ENCODE assay signal across 10 mouse cellular contexts in the genomic region with DNA sequence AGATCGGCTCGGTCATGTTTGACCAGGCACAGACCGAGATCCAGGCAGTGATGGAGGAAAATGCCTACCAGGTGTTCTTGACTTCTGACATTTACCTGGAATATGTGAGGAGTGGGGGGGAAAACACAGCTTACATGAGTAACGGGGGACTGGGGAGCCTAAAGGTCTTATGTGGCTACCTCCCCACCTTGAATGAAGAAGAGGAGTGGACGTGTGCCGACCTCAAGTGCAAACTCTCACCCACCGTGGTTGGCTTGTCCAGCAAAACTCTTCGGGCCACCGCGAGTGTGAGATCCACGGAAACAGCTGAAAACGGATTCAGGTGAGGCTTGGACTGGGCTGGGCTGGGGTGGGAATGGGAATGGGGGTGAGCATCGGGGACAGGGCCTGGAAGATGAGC. TPM values are rescaled to one million over a fixed set of nuclear protein-coding genes. Genes with fewer than 3 reads are reported as not detected.
DNase-seq lines count a peak whose midpoint lies in the region; ATAC-seq lines count a peak whose summit lies in the region.
"Had no signal": no experiment of that assay in that cellular context is flagged by ENCODE, and none has a peak within 500 bp of the region (broad histone marks: within the 10 kb centered on the region; RNA-seq: fewer than 3 reads in every experiment).

No protein-coding gene starts in this region.

- DNase-seq in heart, postnatal 4 days: no peak
- DNase-seq in embryonic facial prominence, embryonic 11.5 days (ENCODE audit: low spot score): no peak
- no peak for DNase-seq in adipocyte (ENCODE audit: low spot score)
- no peak for DNase-seq in gastrocnemius, postnatal 25 days
- no peak for DNase-seq in frontal cortex, postnatal 10 days (ENCODE audit: low spot score in 2 of 2)
- DNase-seq: layer of hippocampus, postnatal 36 days; thymus, adult 2 months had no signal

- no peak for ATAC-seq in heart, embryonic 15.5 days (replicated peaks; ENCODE audit: insufficient number of reproducible peaks, insufficient read depth, low FRiP score, low read depth)
- ATAC-seq in embryonic facial prominence, embryonic 11.5 days (replicated peaks; ENCODE audit: insufficient number of reproducible peaks, low FRiP score, low TSS enrichment, low read depth): no peak
- ATAC-seq in hindbrain, embryonic 15.5 days (ENCODE audit: low FRiP score, low read depth): no peak
- no peak for ATAC-seq in midbrain, embryonic 15.5 days (replicated peaks)

- no peaks in the 10 kb centered on the region for H3K9me3 ChIP-seq in heart, embryonic 15.5 days (replicated peaks)
- H3K9me3 ChIP-seq in embryonic facial prominence, embryonic 11.5 days (replicated peaks; ENCODE audit: control insufficient read depth, low read length): no peaks in the 10 kb centered on the region
- H3K9me3 ChIP-seq in hindbrain, embryonic 15.5 days: no peaks in the 10 kb centered on the region
- H3K9me3 ChIP-seq in midbrain, embryonic 15.5 days: no peaks in the 10 kb centered on the region

- peaks cover 57% of the 10 kb centered on the region for H3K4me1 ChIP-seq in heart, embryonic 15.5 days (replicated peaks)
- peaks cover 23% of the 10 kb centered on the region for H3K4me1 ChIP-seq in embryonic facial prominence, embryonic 11.5 days (ENCODE audit: control insufficient read depth, insufficient read depth, low read length)
- H3K4me1 ChIP-seq in hindbrain, embryonic 15.5 days (replicated peaks): peaks cover 74% of the 10 kb centered on the region
- H3K4me1 ChIP-seq in midbrain, embryonic 15.5 days: peaks cover 77% of the 10 kb centered on the region

- H3K9ac ChIP-seq in heart, embryonic 15.5 days: no peak overlapping the region
- peak overlapping the region; percentile 92 for H3K9ac ChIP-seq in embryonic facial prominence, embryonic 11.5 days (replicated peaks; ENCODE audit: low read length)
- H3K9ac ChIP-seq in hindbrain, embryonic 15.5 days: peak overlapping the region; percentile 76
- peak overlapping the region; percentile 96; the same call in 1 of the 2 replicates for H3K9ac ChIP-seq in midbrain, embryonic 15.5 days

- H3K36me3 ChIP-seq in heart, embryonic 15.5 days: no peaks in the 10 kb centered on the region
- H3K36me3 ChIP-seq in embryonic facial prominence, embryonic 11.5 days (replicated peaks; ENCODE audit: control insufficient read depth, insufficient read depth, low read depth, low read length): no peaks in the 10 kb centered on the region; the same call in 1 of the 2 replicates
- H3K36me3 ChIP-seq in hindbrain, embryonic 15.5 days: no peaks in the 10 kb centered on the region
- H3K36me3 ChIP-seq in midbrain, embryonic 15.5 days (replicated peaks): no peaks in the 10 kb centered on the region

- WGBS in heart, embryonic 15.5 days: 53% methylated on average over 13 of the region's 13 CpGs
- 20% methylated on average over 13 of the region's 13 CpGs for WGBS in embryonic facial prominence, embryonic 11.5 days
- WGBS in hindbrain, embryonic 15.5 days: 16% methylated on average over 13 of the region's 13 CpGs
- WGBS in midbrain, embryonic 15.5 days: 14% methylated on average over 13 of the region's 13 CpGs

- H3K4me3 ChIP-seq in heart, embryonic 15.5 days: peak overlapping the region; percentile 94
- peak overlapping the region; percentile 91 for H3K4me3 ChIP-seq in embryonic facial prominence, embryonic 11.5 days (ENCODE audit: low read depth, low read length)
- peak overlapping the region; percentile 71 for H3K4me3 ChIP-seq in hindbrain, embryonic 15.5 days
- peak overlapping the region; percentile 74 for H3K4me3 ChIP-seq in midbrain, embryonic 15.5 days

- H3K4me2 ChIP-seq in heart, embryonic 15.5 days: peak overlapping the region; percentile 98
- H3K4me2 ChIP-seq in embryonic facial prominence, embryonic 11.5 days (ENCODE audit: low read depth, low read length): peak overlapping the region; percentile 85
- peak overlapping the region; percentile 94 for H3K4me2 ChIP-seq in hindbrain, embryonic 15.5 days
- H3K4me2 ChIP-seq in midbrain, embryonic 15.5 days: peak overlapping the region; percentile 94

- H3K27me3 ChIP-seq in heart, embryonic 15.5 days: peaks cover 18% of the 10 kb centered on the region
- no peaks in the 10 kb centered on the region for H3K27me3 ChIP-seq in embryonic facial prominence, embryonic 11.5 days (ENCODE audit: control insufficient read depth, insufficient read depth, low read length)
- no peaks in the 10 kb centered on the region for H3K27me3 ChIP-seq in hindbrain, embryonic 15.5 days
- H3K27me3 ChIP-seq in midbrain, embryonic 15.5 days (replicated peaks): no peaks in the 10 kb centered on the region

- no peak overlapping the region for H3K27ac ChIP-seq in heart, embryonic 15.5 days
- H3K27ac ChIP-seq in embryonic facial prominence, embryonic 11.5 days (replicated peaks; ENCODE audit: low read depth, low read length): peak overlapping the region; percentile 100
- H3K27ac ChIP-seq in hindbrain, embryonic 15.5 days (replicated peaks): no peak overlapping the region
- H3K27ac ChIP-seq in midbrain, embryonic 15.5 days: peak overlapping the region; percentile 36; the same call in 1 of the 2 replicates

RNA-seq across cellular contexts. Expression of a gene that starts 3.6 kb away (rescaled TPM):
- polyA plus RNA-seq in heart, embryonic 15.5 days (2015; fragmentation: Nextera tagmentation; extraction: Ambion mirVana): 1.7 and 2.3 TPM in 2 replicates
- 1 to 10 TPM; 5.8 to 6.3 TPM for total RNA-seq in heart, postnatal 4 days (2021)
- 15.3 and 15.9 TPM in 2 replicates for polyA plus RNA-seq in embryonic facial prominence, embryonic 11.5 days (2014; fragmentation: Nextera tagmentation; extraction: Ambion mirVana)
- 8.9 and 9.2 TPM in 2 replicates for polyA plus RNA-seq in hindbrain, embryonic 15.5 days (2015; fragmentation: Nextera tagmentation; extraction: Ambion mirVana)
- 13.2 and 13.5 TPM in 2 replicates for polyA plus RNA-seq in midbrain, embryonic 15.5 days (2015; fragmentation: Nextera tagmentation; extraction: Ambion mirVana)
- 1 to 10 TPM; 9.5 to 9.8 TPM for total RNA-seq in gastrocnemius, postnatal 25 days (2021)

Comparison
In these comparisons a context has a peak if more than half of its experiments do, and no peak if none do; other contexts are left out.
1. H3K27ac ChIP-seq: peak in embryonic facial prominence, embryonic 11.5 days (single experiment) and midbrain, embryonic 15.5 days (single experiment); none in heart, embryonic 15.5 days (single experiment) and hindbrain, embryonic 15.5 days (single experiment).
2. Peak in every context shown above with its lines, with median percentiles within 50 percentile points of each other: H3K4me2 ChIP-seq and H3K4me3 ChIP-seq.